Mouse (Mus musculus) brown adipose tissue, adult 24 weeks (tissue): ENCODE results near the gene Etv5. TPM values are rescaled to one million over a fixed set of nuclear protein-coding genes. Genes with fewer than 3 reads are reported as not detected.
A peak's percentile ranks its signal among the peaks of the same experiment; 100 is the strongest.

ENCODE experiments used
- H3K27ac ChIP-seq: fragments of 200-500 bp; replicated peaks from 2 replicates; pipeline ENCODE4 v1.5.1; 2012; ENCODE audit warnings: low read depth, mild to moderate bottlenecking, low read length
- H3K4me1 ChIP-seq: fragments of 200-500 bp; 2 replicates; pipeline ENCODE4 v1.6.1; 2012; ENCODE audit warnings: low read length, mixed read lengths; ENCODE audit not compliant: control insufficient read depth, insufficient read depth, insufficient read length
- H3K4me3 ChIP-seq: fragments of 200-500 bp; 2 replicates; pipeline ENCODE4 v1.5.1; 2012; ENCODE audit warnings: low read depth, mild to moderate bottlenecking, low read length, moderate library complexity; ENCODE audit not compliant: insufficient read depth
- polyA plus RNA-seq: library from polyadenylated mRNA; stranded (reverse); fragments of >200 nt; gene quantifications from 2 replicates; pipeline ENCODE4 v1.2.4, GENCODE M21; 2012; ENCODE audit not compliant: missing spikeins, insufficient read depth, insufficient read length

The Etv5 gene
- 2.2 TPM in 2 replicates for polyA plus RNA-seq

DNA sequence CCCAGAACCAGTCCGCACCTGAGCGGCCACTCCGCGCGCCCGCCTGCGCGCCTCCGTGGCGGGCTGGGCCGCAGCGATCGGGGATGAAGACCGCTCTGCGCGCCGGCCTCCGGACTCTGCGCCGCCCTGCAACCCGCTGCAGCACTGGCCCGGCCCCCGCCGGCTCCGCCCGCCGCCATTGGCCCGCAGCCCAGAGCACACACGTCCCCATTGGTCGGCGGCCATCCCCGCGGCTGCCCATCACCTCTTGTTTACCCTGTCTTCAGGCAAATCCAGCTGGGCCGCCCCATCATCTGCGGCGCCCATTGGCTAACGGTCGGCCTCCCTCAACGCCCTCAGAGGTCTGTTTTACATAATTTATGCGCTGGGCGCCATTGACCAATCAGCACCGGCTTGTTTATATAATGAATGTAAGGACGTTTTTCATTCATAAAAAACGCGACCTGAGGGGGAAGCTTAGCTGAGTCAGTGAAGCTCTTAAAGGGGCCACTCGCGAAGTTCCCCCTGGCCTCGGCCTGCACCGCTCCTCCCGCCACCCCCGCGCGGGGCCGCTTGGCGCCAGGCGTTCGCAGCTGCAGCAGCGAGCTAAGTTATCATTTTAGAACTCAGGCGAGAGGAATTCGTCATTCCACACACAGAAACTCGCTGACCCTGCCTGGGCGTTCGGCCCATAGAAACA lies at the start of gene Etv5:
TSS of gene Etv5 (minus strand) at position 221 of the 679 bp plus-strand sequence.
- Histone ChIP-seq H3K27ac (no peak within 1 kb of the TSS), H3K4me1 (0 out of 2 replicates have a peak, but pooled peaks cover 4% of the 10 kb centered on the region), H3K4me3 (peak within 1 kb of the TSS; percentile 75)

DNA sequence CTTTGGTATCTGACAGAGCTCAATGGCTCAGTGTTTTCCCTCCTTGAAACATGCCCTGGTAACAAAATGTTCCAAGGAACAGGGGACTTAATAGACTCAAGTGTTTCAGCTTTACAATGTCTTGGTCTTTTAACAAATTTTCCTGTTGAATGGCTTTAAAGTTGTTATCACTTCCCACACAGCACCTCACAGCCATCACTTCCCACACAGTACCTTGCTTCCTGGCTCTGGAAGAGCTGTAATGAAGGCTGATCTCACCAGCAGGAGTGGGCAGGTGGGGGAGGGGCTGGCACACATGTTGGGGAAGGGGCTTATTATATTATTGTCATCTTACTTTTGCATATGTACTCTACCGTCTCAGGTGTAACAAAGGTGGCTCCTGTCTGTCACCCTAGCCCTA lies 44.4 kb upstream of the Etv5 start:
- Histone ChIP-seq H3K4me1 (peaks cover 2% of the 10 kb centered on the region; the same call in 1 of the 2 replicates), H3K4me3 (no peak overlapping the region), H3K27ac (no peak overlapping the region)

DNA sequence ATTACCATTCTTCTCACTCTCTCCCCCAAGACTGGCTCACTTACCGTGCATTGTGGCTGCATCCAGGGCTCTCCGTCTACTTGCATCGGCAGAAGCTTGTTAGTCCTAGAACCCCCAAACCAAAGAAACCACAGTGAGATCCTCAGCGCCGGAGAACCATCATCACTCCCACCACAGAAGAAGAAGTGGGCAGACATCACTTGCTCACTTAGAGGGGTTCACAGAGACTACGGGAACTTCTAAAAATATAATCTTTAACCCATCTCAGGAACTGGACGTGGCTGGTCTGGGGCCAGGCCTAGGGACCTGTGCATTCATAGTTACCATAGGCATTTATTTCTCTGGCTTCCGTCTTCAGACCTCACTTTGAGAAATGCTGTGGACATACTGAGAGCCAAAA lies 39.8 kb upstream of the Etv5 start:
- Histone ChIP-seq H3K27ac (no peak overlapping the region), H3K4me3 (no peak overlapping the region), H3K4me1 (no peaks in the 10 kb centered on the region)

DNA sequence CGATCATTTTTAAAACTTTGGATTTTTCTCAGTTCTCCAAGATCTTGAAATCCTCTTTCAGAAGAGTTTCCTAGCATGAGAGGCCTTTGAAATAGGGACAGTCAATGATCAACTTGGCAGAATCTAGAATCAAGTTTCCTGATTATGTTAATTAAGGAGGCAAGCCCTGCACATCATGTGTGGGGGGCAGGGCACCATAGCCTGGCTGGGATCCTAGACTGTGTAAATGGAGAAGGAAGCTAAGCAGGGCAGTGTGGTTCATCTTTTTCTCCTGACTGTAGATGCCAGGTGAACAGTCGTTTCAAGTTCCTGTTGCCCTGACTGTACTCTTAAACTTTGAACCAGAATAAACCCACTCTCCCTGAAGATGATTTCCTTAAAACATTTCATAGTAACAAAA lies 32.2 kb upstream of the Etv5 start:
- Histone ChIP-seq H3K4me3 (no peak overlapping the region), H3K4me1 (no peaks in the 10 kb centered on the region), H3K27ac (no peak overlapping the region)

DNA sequence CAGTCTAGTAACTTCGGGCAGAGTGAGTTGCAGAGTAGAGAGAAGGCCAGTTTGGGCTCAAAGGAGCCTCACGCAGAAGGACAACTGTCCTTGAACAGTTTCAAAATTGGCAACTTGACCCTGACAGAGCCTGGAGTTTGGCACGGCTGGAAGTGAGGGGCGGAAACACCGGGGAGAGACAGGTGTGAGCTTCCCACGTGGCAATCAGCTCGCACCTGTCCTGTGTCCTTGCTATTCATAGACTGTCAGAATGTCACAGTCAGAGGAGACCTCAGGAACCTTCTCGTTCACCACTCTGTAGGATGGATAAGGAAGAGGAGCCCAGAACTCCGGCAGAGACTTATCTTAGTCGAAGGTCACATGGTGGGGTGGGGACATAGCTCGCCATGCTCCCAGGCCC lies 29.9 kb upstream of the Etv5 start:
- Histone ChIP-seq H3K27ac (no peak overlapping the region), H3K4me3 (no peak overlapping the region), H3K4me1 (no peaks in the 10 kb centered on the region)

DNA sequence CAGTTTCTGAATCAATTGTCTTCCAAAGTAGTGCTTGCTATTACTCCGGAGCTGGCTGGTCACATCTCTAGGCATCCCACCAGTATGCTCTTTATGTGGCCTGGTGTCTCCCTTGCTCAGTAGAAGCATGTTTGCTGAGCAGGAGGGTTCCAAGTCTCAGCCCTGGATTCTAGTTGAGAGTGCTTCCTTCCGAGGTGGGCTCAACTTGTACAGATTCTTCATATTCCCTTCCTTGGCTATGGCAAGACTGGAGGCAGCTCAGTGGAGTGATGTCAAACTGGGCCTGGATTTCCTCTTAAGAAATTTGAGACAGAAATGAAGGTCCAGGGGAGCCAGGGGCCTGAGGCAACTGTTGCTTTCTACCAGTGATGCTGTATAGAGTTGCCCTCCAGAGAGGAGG lies 27.6 kb upstream of the Etv5 start:
- Histone ChIP-seq H3K27ac (no peak overlapping the region), H3K4me3 (no peak overlapping the region), H3K4me1 (no peaks in the 10 kb centered on the region)

DNA sequence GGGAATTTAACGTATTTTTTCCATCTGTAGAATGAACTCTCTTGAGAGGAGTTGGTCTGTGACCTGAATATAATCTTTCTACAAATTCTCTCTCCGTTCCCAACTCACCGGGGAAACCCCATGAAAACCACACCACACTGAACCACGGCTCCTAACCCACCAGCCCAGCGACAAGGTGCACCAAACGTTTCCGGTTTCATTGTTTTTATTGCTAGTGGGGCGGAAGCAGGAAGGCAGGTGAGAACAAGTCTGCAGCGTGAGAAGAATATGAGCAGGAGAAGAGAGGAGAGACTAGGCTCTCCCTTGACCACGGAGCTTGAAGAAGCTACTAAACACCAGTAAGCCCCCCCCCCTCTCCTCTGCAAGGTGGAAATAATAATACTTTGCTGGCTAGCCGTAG lies 26.9 kb upstream of the Etv5 start:
- no peak overlapping the region for H3K27ac ChIP-seq
- H3K4me1 ChIP-seq: no peaks in the 10 kb centered on the region
- no peak overlapping the region for H3K4me3 ChIP-seq

DNA sequence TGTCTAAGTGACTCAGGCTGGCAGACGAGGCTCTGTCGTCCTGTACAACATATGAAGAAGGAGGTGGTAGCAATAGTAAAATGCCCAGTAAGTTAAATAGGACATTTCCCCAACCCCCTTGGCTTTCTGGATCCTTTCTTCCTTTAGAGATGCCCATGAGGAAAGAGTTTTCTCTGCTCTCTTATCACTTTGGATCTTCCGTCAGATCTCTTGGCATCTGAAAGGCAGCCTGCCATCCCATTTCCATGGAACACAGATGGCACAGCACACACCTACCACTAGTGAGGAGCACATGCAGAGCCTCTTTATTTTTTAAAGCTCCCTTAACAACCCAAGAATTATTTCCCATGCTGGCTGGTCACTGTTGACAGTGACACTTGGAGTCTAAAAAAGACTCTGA lies 22.7 kb upstream of the Etv5 start:
- no peak overlapping the region for H3K27ac ChIP-seq
- no peak overlapping the region for H3K4me3 ChIP-seq
- H3K4me1 ChIP-seq: no peaks in the 10 kb centered on the region

DNA sequence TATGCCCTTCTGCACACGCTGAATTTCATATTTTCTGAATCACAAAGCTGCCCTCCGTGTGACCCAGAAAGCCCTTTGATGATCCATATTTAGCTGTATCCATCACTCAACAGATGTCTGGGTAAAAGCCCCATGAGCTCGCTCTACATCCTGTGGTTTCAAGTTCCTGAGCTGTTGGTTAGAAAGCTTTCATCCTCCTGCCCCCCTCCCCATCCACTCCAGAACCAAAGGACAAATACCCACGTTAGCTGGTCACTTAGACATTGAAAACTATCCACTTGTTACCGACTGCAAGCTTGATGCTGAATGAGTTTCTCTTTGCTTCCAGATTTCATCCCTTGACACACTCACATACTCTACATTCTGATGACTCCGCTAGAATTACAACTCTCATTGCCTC lies 22.2 kb upstream of the Etv5 start:
- Histone ChIP-seq H3K27ac (no peak overlapping the region), H3K4me1 (no peaks in the 10 kb centered on the region), H3K4me3 (no peak overlapping the region)

DNA sequence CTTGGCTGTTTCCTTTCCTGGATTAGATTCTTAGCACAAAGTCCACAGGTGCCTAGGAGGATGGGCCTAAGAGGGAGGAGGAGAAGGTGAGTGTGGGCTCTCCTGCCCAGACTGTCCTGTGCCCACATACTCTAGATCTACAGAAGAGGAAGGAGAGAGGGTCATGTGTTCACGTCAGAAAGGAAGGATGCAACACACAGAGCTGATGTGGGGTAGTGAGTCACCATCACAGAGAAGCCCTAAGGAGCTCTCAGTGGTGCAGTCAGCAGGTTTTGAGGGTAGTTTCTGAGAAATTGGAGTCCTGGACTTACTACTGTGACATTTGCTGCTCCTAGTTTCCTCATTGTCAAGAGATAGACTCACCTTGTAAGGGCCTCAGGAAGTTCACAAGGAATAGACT lies 21.4 kb upstream of the Etv5 start:
- no peak overlapping the region for H3K4me3 ChIP-seq
- H3K4me1 ChIP-seq: no peaks in the 10 kb centered on the region
- H3K27ac ChIP-seq: no peak overlapping the region

DNA sequence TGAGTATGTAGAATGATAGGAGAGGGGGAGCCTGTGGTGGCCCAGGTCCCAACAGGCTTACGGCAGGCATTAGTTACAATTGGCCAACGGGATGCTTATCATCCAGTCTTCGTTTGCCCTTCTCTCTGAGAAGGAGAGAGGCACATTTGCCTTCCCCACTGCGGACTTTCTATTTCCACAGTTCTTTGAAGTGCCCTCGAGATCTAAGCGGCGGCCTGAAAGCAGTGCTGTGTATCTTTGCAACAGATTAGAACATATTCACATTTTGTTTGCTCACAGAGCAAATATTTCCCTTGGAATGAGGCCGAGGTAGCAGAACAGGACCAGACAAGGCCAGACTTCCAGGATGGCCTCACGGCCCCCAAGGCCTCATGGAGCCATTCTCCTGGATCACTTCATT lies 12.6 kb upstream of the Etv5 start:
- Histone ChIP-seq H3K4me1 (no peaks in the 10 kb centered on the region), H3K4me3 (no peak overlapping the region), H3K27ac (no peak overlapping the region)

DNA sequence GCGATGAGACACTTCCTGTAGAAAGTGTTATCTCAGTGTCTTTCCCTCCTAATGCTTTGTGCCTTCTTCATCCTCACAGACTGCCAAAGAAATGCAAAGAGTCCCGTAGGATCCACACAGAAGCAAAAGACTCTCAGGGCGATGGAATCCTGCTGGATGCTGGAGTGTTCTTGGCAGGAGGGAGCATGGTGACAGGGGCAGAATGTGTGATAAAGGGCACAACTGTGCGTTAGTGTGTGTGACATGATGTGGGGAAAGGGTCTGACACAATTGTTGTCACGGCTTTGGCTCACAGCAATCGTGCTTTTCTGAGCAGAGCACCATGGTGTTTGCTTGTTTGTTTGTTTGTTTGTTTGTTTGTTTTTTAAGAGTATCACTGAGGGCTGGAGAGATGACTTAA lies 8.6 kb upstream of the Etv5 start:
- Histone ChIP-seq H3K4me3 (no peak overlapping the region), H3K4me1 (no peaks in the 10 kb centered on the region), H3K27ac (no peak overlapping the region)

DNA sequence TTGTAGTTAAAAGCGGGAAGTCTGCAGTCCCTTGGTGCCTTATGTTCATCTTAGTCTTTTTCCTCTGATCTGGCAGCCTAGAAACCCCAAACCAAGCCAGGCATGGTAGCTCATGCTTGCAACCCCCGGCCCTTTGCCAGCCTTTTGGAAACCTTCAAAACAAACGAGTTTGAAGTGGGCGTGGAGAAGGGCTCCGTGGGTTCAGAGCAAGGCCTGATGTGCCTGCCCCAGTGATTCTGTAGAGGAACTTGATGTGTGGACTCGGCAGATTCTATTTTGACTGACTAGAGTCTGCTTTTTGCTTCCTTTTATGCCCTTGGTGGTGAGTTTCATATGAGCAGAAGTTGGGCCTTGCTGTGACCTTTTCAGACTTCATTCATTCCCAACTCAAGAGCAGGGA lies 5.3 kb upstream of the Etv5 start:
- H3K4me3 ChIP-seq: no peak overlapping the region
- 0 out of 2 replicates have a peak, but pooled peaks cover 4% of the 10 kb centered on the region for H3K4me1 ChIP-seq
- H3K27ac ChIP-seq: peak overlapping the region; percentile 47

DNA sequence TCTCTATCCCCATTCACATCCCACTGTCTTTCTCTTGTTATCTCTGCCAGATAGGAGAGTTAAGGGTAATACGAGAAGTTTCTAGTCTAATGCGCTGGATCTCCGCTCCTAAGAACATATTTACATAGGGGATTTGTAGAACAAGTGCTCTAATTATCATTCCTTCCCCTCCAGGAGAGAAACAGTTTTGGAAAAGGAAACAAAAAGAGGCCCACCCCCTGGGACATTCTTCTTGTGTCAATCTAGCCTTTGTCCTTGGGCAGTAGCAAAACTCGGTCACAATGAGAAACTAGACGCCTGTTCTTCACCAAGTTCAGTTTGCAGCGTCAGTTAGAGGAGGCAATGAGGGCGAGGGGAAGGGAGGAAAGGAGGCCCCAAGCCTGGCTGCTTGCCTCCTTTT lies 2.7 kb upstream of the Etv5 start:
- Histone ChIP-seq H3K4me1 (0 out of 2 replicates have a peak, but pooled peaks cover 4% of the 10 kb centered on the region), H3K4me3 (no peak overlapping the region), H3K27ac (no peak overlapping the region)

DNA sequence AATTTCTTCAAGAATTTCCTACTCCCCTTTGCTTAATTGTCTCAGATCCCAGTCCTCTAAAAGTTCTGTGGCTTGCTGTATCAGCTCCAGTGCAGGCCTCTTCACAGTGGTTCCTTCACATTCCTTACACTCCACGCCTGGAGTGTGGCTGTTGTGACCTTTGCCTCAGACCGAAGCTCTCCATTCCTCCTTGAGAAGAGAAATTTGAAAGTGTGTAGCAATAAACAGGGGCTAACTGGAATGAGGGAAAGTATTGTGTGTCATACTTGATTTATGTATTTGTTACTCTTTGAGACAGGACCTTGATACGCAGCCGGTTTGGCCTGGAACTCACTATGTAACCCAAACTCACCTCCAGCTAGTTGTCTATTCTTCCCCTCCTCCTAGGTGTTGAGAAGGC lies 1.8 kb upstream of the Etv5 start:
- Histone ChIP-seq H3K4me1 (0 out of 2 replicates have a peak, but pooled peaks cover 4% of the 10 kb centered on the region), H3K4me3 (no peak overlapping the region), H3K27ac (no peak overlapping the region)

DNA sequence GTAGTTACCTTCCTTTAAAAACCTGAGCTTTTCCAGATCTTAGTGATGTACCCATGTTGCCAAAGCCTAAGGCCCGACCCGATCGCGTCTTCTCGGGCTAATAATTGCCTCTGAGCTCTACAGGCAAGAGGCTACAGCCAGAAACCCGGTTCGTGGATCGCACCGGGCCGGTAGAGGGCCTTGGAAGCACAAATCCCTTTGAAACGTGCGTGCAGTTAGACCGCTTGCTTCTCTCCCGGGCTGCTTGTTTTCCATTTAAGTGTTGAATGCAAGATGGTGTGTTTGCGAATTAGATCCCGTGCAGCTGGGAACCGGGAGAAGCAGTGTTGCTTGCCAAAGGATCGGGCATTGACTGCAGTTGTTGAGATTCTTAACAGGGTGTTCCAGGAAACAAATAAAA lies 750 bp upstream of the Etv5 start:
- 0 out of 2 replicates have a peak, but pooled peaks cover 4% of the 10 kb centered on the region for H3K4me1 ChIP-seq
- H3K27ac ChIP-seq: no peak overlapping the region
- H3K4me3 ChIP-seq: peak overlapping the region; percentile 75
